Mouse (Mus musculus) G1E (cell line): ENCODE results near the gene Tmem158. TPM values are rescaled to one million over a fixed set of nuclear protein-coding genes. Genes with fewer than 3 reads are reported as not detected.
A peak's percentile ranks its signal among the peaks of the same experiment; 100 is the strongest.

ENCODE experiments used
- ATAC-seq: 2 replicates; pipeline ENCODE4 v1.8.0; 2016; ENCODE audit warnings: mild to moderate bottlenecking; ENCODE audit not compliant: insufficient number of reproducible peaks, poor library complexity, low FRiP score, severe bottlenecking; ENCODE audit errors: extremely low read depth
- DNase-seq: peaks from one replicate; pipeline ENCODE4 v3.0.0; 2012; ENCODE audit warnings: low spot score
- H3K27me3 ChIP-seq: 2 replicates; pipeline ENCODE4 v1.6.1; 2012; ENCODE audit warnings: mild to moderate bottlenecking, low read length, inconsistent platforms; ENCODE audit not compliant: insufficient read depth
- H3K36me3 ChIP-seq: replicated peaks from 2 replicates; pipeline ENCODE3; 2012; ENCODE audit warnings: mild to moderate bottlenecking, inconsistent platforms
- H3K4me1 ChIP-seq: 2 replicates; pipeline ENCODE4 v1.6.1; 2012; ENCODE audit warnings: low read depth, low read length, inconsistent platforms, mixed read lengths; ENCODE audit not compliant: insufficient read depth
- H3K4me3 ChIP-seq: 2 replicates; pipeline ENCODE4 v1.5.1; 2012; ENCODE audit warnings: low read depth, mild to moderate bottlenecking, inconsistent platforms, low read length, moderate library complexity, mixed read lengths
- H3K9me3 ChIP-seq: replicated peaks from 2 replicates; pipeline ENCODE4 v1.6.1; 2012; ENCODE audit warnings: inconsistent platforms
- CTCF ChIP-seq: IDR thresholded peaks from 2 replicates; pipeline ENCODE4 v1.5.1; 2012; ENCODE audit warnings: low read depth, low read length, inconsistent platforms, mixed read lengths
- GATA1 ChIP-seq: IDR thresholded peaks from 2 replicates; pipeline ENCODE4 v1.6.1; 2012; ENCODE audit warnings: borderline replicate concordance, low read length, inconsistent platforms, mixed read lengths
- GATA2 ChIP-seq: IDR thresholded peaks from 2 replicates; pipeline ENCODE4 v1.6.1; 2012; ENCODE audit warnings: low read depth, low read length, inconsistent platforms, borderline replicate concordance
- POLR2AphosphoS5 ChIP-seq: IDR thresholded peaks from 2 replicates; pipeline ENCODE4 v1.6.1; 2012; ENCODE audit warnings: low read depth, low read length, inconsistent platforms; ENCODE audit not compliant: insufficient replicate concordance
- TAL1 ChIP-seq: conservative IDR thresholded peaks from 2 replicates; pipeline ENCODE4 v1.6.1; 2012; ENCODE audit warnings: low read depth, low read length, inconsistent platforms, mixed read lengths
- polyA plus RNA-seq: library from polyadenylated mRNA; stranded (reverse); fragments of >175 nt; gene quantifications from 2 replicates; pipeline ENCODE4 v1.2.3, GENCODE M21; 2012
- total RNA-seq, 2 experiments: library from RNA; stranded (forward) in 1 of 2; stranded (reverse) in 1 of 2; fragments of 200-1000 nt in 1 of 2; fragments of >200 nt in 1 of 2; fragmentation: Nextera tagmentation in 1 of 2; gene quantifications; 2 replicates each; pipeline ENCODE4 v1.2.3; 2014 to 2017

The Tmem158 gene
- total and polyA plus RNA-seq, 3 experiments, result not detected

- TF ChIP-seq CTCF, result no peak
- TF ChIP-seq POLR2AphosphoS5, result no peak
- no peak for TF ChIP-seq GATA1
- TF ChIP-seq GATA2, result no peak
- TF ChIP-seq TAL1, result no peak
- ATAC-seq, result no peak
- DNase-seq, result no peak
- H3K9me3 ChIP-seq, result no peaks in the 10 kb centered on the region
- H3K4me3 ChIP-seq, result no peak overlapping the region
- H3K4me1 ChIP-seq, result no peaks in the 10 kb centered on the region
- H3K36me3 ChIP-seq, result no peaks in the 10 kb centered on the region
- peaks cover 6% of the 10 kb centered on the region; the same call in 1 of the 2 replicates for H3K27me3 ChIP-seq
Observed at GRCm38 (mm10) chr9:123275373-123275772, 14.8 kb upstream of the Tmem158 start.

- no peaks in the 10 kb centered on the region for H3K9me3 ChIP-seq
- ATAC-seq (no peak), DNase-seq (no peak)
- no peaks in the 10 kb centered on the region for H3K36me3 ChIP-seq
- H3K4me3 ChIP-seq, result no peak overlapping the region
- H3K27me3 ChIP-seq, result peaks cover 6% of the 10 kb centered on the region; the same call in 1 of the 2 replicates
- no peaks in the 10 kb centered on the region for H3K4me1 ChIP-seq
- TF ChIP-seq POLR2AphosphoS5 (no peak), GATA2 (no peak), GATA1 (no peak), TAL1 (no peak), CTCF (no peak)
Observed at GRCm38 (mm10) chr9:123274674-123275073, 14.1 kb upstream of the Tmem158 start.

- H3K9me3 ChIP-seq, result no peaks in the 10 kb centered on the region
- H3K4me3 ChIP-seq, result no peak overlapping the region
- no peak for ATAC-seq
- no peak for DNase-seq
- TF ChIP-seq POLR2AphosphoS5 (no peak), GATA1 (no peak), TAL1 (no peak), CTCF (no peak), GATA2 (no peak)
- no peaks in the 10 kb centered on the region for H3K36me3 ChIP-seq
- H3K27me3 ChIP-seq, result peaks cover 6% of the 10 kb centered on the region; the same call in 1 of the 2 replicates
- no peaks in the 10 kb centered on the region for H3K4me1 ChIP-seq
Observed at GRCm38 (mm10) chr9:123273876-123274275, 13.3 kb upstream of the Tmem158 start.

GRCm38 (mm10) chr9:123271552-123271951, 11.0 kb upstream of the Tmem158 start:
- H3K27me3 ChIP-seq, result peaks cover 6% of the 10 kb centered on the region; the same call in 1 of the 2 replicates
- no peaks in the 10 kb centered on the region for H3K9me3 ChIP-seq
- TF ChIP-seq CTCF, result no peak
- TF ChIP-seq GATA2, result no peak
- no peak for TF ChIP-seq TAL1
- TF ChIP-seq POLR2AphosphoS5, result no peak
- TF ChIP-seq GATA1, result no peak
- no peaks in the 10 kb centered on the region for H3K4me1 ChIP-seq
- H3K4me3 ChIP-seq, result no peak overlapping the region
- no peaks in the 10 kb centered on the region for H3K36me3 ChIP-seq
- no peak for ATAC-seq
- DNase-seq, result no peak

GRCm38 (mm10) chr9:123269906-123270558, 9.5 kb upstream of the Tmem158 start:
- no peaks in the 10 kb centered on the region for H3K4me1 ChIP-seq
- no peak for ATAC-seq
- no peak overlapping the region for H3K4me3 ChIP-seq

DNA sequence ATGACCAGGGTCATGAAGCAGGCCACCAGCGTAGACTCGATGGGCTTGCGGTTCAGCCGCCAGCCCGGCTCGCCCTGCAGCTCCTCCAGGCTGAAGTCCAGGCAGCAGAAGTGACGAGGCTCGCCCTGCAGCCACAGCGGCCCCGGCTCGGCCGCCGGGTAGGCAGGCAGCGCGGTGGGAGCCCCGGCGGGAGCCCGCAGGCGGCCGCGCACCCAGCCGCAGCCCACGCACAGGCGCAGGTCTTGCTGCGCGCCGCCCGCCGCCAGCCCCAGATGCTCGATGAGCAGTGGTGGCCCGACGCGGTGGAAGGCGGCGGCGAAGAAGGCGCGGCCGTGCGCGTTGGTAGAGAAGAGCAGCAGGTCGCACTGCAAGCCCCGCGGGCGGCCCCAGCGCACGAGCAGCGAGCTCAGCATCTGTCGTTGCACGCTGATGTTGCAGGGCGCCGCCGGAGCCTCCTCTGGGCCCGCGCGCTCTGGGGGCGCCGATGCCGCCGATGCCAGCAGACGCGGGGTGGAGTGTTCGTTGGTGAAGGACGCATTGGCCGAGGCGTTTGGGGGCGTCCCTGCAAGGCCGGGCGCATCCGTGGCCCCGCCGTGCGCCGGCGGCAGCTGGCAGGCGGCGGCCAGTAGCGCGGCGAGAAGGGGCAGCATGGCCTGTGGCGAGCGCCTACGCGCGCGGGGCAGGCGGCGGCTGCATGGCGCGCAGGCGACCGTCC, 511 bp downstream of the Tmem158 start:
- Histone ChIP-seq H3K9me3 (peaks cover 14% of the 10 kb centered on the region), H3K36me3 (no peaks in the 10 kb centered on the region), H3K27me3 (peaks cover 35% of the 10 kb centered on the region), H3K4me1 (peaks cover 9% of the 10 kb centered on the region), H3K4me3 (peak overlapping the region; percentile 68)
- no peak for DNase-seq
- no peak for TF ChIP-seq CTCF
- no peak for TF ChIP-seq POLR2AphosphoS5
- TF ChIP-seq GATA2, result no peak
- TF ChIP-seq TAL1, result no peak
- TF ChIP-seq GATA1, result no peak
- ATAC-seq, result no peak

More at GRCm38 (mm10) chr9:123269906-123270558, 9.5 kb upstream of the Tmem158 start:
- Histone ChIP-seq H3K27me3 (peaks cover 8% of the 10 kb centered on the region; the same call in 1 of the 2 replicates), H3K9me3 (no peaks in the 10 kb centered on the region), H3K36me3 (no peaks in the 10 kb centered on the region)
- DNase-seq, result no peak
- TF ChIP-seq CTCF, result no peak
- no peak for TF ChIP-seq TAL1
- TF ChIP-seq GATA1, result no peak
- TF ChIP-seq GATA2, result no peak
